Mouse (Mus musculus): ENCODE results near the gene Gtf2h3. TPM values are rescaled to one million over a fixed set of nuclear protein-coding genes. Genes with fewer than 3 reads are reported as not detected.

The Gtf2h3 gene
- polyA plus RNA-seq, 1 experiment = 43.2 TPM

DNA sequence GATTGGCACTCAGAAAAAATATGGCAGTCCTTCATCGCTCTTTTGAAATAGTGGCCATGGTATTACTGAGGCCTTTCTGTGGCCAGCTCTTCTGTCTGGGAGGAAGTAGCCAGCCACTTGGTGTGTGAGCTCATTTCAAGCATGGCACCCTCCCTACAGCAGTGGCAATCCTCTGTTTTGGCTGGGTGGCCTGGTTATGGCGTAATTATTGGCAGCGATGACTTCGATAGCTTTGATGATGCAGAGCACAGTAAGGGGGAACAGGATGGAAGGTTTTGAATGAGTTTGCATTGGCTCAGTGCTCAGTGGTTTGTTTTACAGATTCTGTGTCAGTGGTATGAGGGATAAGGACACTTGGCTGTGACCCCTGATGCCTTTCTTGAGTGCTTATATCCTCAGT is 57.8 kb downstream of the Gtf2h3 start:
- no peak for DNase-seq (ENCODE audit: low read depth)

DNA sequence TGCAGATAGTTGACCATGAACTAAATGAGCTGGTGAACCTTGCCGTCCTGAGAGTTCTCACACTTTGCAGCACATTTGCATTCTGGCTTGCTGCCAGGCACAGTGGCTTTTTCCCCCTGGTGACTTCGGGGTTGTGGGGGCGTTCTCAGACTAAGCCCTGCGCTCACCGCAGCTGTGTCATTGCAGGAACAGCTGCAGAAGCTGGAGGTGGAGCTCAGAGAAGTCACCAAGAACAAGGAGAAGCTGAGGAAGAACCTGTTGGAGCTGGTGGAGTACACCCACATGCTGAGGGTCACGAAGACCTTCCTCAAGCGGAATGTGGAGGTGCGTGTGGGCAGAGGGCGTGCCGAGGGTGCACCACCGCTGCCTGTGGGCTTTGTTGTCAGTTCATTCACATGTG is 58.4 kb downstream of the Gtf2h3 start:
- no peak for DNase-seq (ENCODE audit: low read depth)

DNA sequence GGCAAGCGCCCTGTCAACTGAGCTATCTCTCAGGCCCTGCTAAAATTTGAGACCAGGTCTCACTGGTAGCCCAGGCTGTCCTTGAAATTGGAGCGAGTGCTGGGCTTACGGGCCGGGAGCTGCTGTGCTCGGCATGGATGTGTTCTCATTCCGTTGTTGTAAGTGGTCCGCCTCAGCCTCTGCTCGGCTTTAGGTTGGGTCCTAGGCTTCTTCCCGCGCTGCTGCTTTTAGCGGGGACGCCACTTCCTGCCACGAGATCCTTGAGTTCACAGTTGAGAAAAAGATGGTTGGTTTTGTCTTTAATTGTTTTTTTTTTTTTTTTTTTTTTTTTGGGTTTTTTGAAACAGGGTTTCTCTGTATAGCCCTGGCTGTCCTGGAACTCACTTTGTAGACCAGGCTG is 58.9 kb downstream of the Gtf2h3 start:
- DNase-seq (ENCODE audit: low read depth) = no peak

Other genes with a start within 250 kb of the Gtf2h3 start
- gene Cdk2ap1, start 216.1 kb upstream of the Gtf2h3 start, polyA plus RNA-seq (2012; rRNA removed) = 136 and 147 TPM in 2 replicates
- gene Sbno1, start 153.1 kb upstream of the Gtf2h3 start, polyA plus RNA-seq (2012; rRNA removed) = 16.1 and 24.1 TPM in 2 replicates
- 55.4 and 72.8 TPM in 2 replicates for gene Kmt5a, start 139.2 kb upstream of the Gtf2h3 start, polyA plus RNA-seq (2012; rRNA removed)
- 20.5 and 21.6 TPM in 2 replicates for gene Rilpl2, start 100.8 kb upstream of the Gtf2h3 start, polyA plus RNA-seq (2012; rRNA removed)
- 4.5 and 5.1 TPM in 2 replicates for gene Snrnp35, start 96.0 kb upstream of the Gtf2h3 start, polyA plus RNA-seq (2012; rRNA removed)
- 19.3 and 28.8 TPM in 2 replicates for gene Rilpl1, start 47.7 kb upstream of the Gtf2h3 start, polyA plus RNA-seq (2012; rRNA removed)
- gene Tmed2, start 38.4 kb upstream of the Gtf2h3 start, polyA plus RNA-seq (2012; rRNA removed) = 159 and 206 TPM in 2 replicates
- gene Ddx55, start 26.3 kb upstream of the Gtf2h3 start, polyA plus RNA-seq (2012; rRNA removed) = 10.5 and 10.8 TPM in 2 replicates
- 23.7 and 29.9 TPM in 2 replicates for gene Eif2b1, start within 50 bp of the Gtf2h3 start, polyA plus RNA-seq (2012; rRNA removed)
- 32.4 and 37.6 TPM in 2 replicates for gene Atp6v0a2, start 49.4 kb downstream of the Gtf2h3 start, polyA plus RNA-seq (2012; rRNA removed)
- gene Dnah10, start 145.9 kb downstream of the Gtf2h3 start, polyA plus RNA-seq (2012; rRNA removed) = 0.62 and 1.1 TPM in 2 replicates